12 mouse cellular contexts compared by ENCODE assay signal in genomic region chr12:29695194-29695593, GRCm38 (mm10).
DNase-seq lines count a peak whose midpoint lies in the region; ATAC-seq lines count a peak whose summit lies in the region.
"Had no signal": no experiment of that assay in that cellular context is flagged by ENCODE, and none has a peak within 500 bp of the region (broad histone marks: within the 10 kb centered on the region; RNA-seq: fewer than 3 reads in every experiment).

No protein-coding gene starts in this region.

- no peaks in the 10 kb centered on the region for H3K27me3 ChIP-seq in embryonic facial prominence, embryonic 14.5 days (replicated peaks; ENCODE audit: control insufficient read depth, insufficient read depth, low read length)
- H3K27me3 ChIP-seq in embryonic facial prominence, embryonic 10.5 days (replicated peaks; ENCODE audit: low read depth, poor library complexity, severe bottlenecking): peaks cover 2% of the 10 kb centered on the region; the same call in 1 of the 2 replicates
- H3K27me3 ChIP-seq: limb, embryonic 15.5 days had no signal

- no peak for ATAC-seq in embryonic facial prominence, embryonic 14.5 days (ENCODE audit: low read depth)
- ATAC-seq: inflammation-experienced regulatory T-cells, adult 6 months had no signal

- H3K4me1 ChIP-seq in embryonic facial prominence, embryonic 14.5 days (ENCODE audit: control insufficient read depth, insufficient read depth, low read length): peaks cover 25% of the 10 kb centered on the region
- peaks cover 18% of the 10 kb centered on the region for H3K4me1 ChIP-seq in embryonic facial prominence, embryonic 10.5 days

- peak; percentile 26 for DNase-seq in embryonic facial prominence, embryonic 14.5 days (ENCODE audit: low spot score)
- no peak for DNase-seq in embryonic facial prominence, embryonic 10.5 days (ENCODE audit: low spot score)
- peak; percentile 13 for DNase-seq in retina, postnatal 1 day
- no peak for DNase-seq in retina, embryonic 14.5 days (ENCODE audit: low spot score)
- DNase-seq in layer of hippocampus, adult 9-11 months: peak; percentile 94
- peak; percentile 37 for DNase-seq in skeletal muscle tissue, adult 2 months (ENCODE audit: low read depth, low spot score)
- DNase-seq in thymus, adult 18-20 months: no peak
- no peak for DNase-seq in spleen, postnatal 14 days (ENCODE audit: low spot score in 2 of 2)
- DNase-seq: embryo, embryonic 11 days had no signal

- no peak overlapping the region for H3K4me2 ChIP-seq in embryonic facial prominence, embryonic 14.5 days (ENCODE audit: low read depth, low read length)
- H3K4me2 ChIP-seq: limb, embryonic 15.5 days had no signal

- H3K27ac ChIP-seq in embryonic facial prominence, embryonic 14.5 days (replicated peaks; ENCODE audit: low read depth, low read length): 0 out of 2 replicates have a peak overlapping the region, but pooled peaks have one; percentile 21
- no peak overlapping the region for H3K27ac ChIP-seq in embryonic facial prominence, embryonic 10.5 days (replicated peaks)
- H3K27ac ChIP-seq: limb, embryonic 15.5 days had no signal

- no peaks in the 10 kb centered on the region for H3K36me3 ChIP-seq in embryonic facial prominence, embryonic 14.5 days (ENCODE audit: control insufficient read depth, insufficient read depth, low read length)
- H3K36me3 ChIP-seq in embryonic facial prominence, embryonic 10.5 days (replicated peaks): no peaks in the 10 kb centered on the region
- H3K36me3 ChIP-seq: limb, embryonic 15.5 days had no signal

- no peak overlapping the region for H3K9ac ChIP-seq in embryonic facial prominence, embryonic 14.5 days (ENCODE audit: low read depth, low read length)
- H3K9ac ChIP-seq: limb, embryonic 15.5 days had no signal

- 62% methylated on average over 2 of the region's 2 CpGs for WGBS in embryonic facial prominence, embryonic 14.5 days
- 50% methylated on average over 2 of the region's 2 CpGs for WGBS in embryonic facial prominence, embryonic 10.5 days

- H3K9me3 ChIP-seq in embryonic facial prominence, embryonic 14.5 days (ENCODE audit: control insufficient read depth, low read length): no peaks in the 10 kb centered on the region
- H3K9me3 ChIP-seq in embryonic facial prominence, embryonic 10.5 days: no peaks in the 10 kb centered on the region
- H3K9me3 ChIP-seq: limb, embryonic 15.5 days had no signal

- no peak overlapping the region for H3K4me3 ChIP-seq in embryonic facial prominence, embryonic 14.5 days (ENCODE audit: low read depth, low read length)
- H3K4me3 ChIP-seq in embryonic facial prominence, embryonic 10.5 days: no peak overlapping the region
- H3K4me3 ChIP-seq: limb, embryonic 15.5 days; myocyte had no signal

Comparison
In these comparisons a context has a peak if more than half of its experiments do, and no peak if none do; other contexts are left out.
1. DNase-seq: peak in embryonic facial prominence, embryonic 14.5 days (single experiment), retina, postnatal 1 day (single experiment), layer of hippocampus, adult 9-11 months (single experiment) and skeletal muscle tissue, adult 2 months (single experiment); none in embryonic facial prominence, embryonic 10.5 days (single experiment), retina, embryonic 14.5 days (single experiment), thymus, adult 18-20 months (0 of 2) and spleen, postnatal 14 days (0 of 2).